Mouse (Mus musculus): Measurements from ENCODE around the gene Gm28047. TPM values are rescaled to one million over a fixed set of nuclear protein-coding genes. Genes with fewer than 3 reads are reported as not detected.

The Gm28047 gene
- polyA plus RNA-seq, 1 experiment: 7.3 TPM

- 90% methylated on average over 4 of the region's 4 CpGs for WGBS
- no peak for TF ChIP-seq POLR2A (IDR thresholded peaks at IDR 0.05; ENCODE audit: borderline replicate concordance, control insufficient read depth, low read depth, low read length)
- H3K4me1 ChIP-seq (ENCODE audit: control insufficient read depth, insufficient read depth, low read length): no peaks in the 10 kb centered on the region; the same call in 1 of the 2 replicates
- no peak overlapping the region for H3K27ac ChIP-seq (ENCODE audit: control insufficient read depth, insufficient read depth, low read depth, low read length, poor library complexity)
- H3K4me3 ChIP-seq (replicated peaks; ENCODE audit: control insufficient read depth, low read depth, low read length): no peak overlapping the region
These were observed 109.1 kb downstream of the Gm28047 start for GRCm38 (mm10) chr15:102515791-102516190.

GRCm38 (mm10) chr15:102515261-102515660 lies 109.6 kb downstream of the Gm28047 start:
- H3K27ac ChIP-seq (ENCODE audit: control insufficient read depth, insufficient read depth, low read depth, low read length, poor library complexity): no peak overlapping the region
- 70% methylated on average over 2 of the region's 2 CpGs for WGBS
- no peaks in the 10 kb centered on the region; the same call in 1 of the 2 replicates for H3K4me1 ChIP-seq (ENCODE audit: control insufficient read depth, insufficient read depth, low read length)
- H3K4me3 ChIP-seq (replicated peaks; ENCODE audit: control insufficient read depth, low read depth, low read length): no peak overlapping the region
- TF ChIP-seq POLR2A (IDR thresholded peaks at IDR 0.05; ENCODE audit: borderline replicate concordance, control insufficient read depth, low read depth, low read length) (no peak), CTCF (IDR thresholded peaks at IDR 0.05; ENCODE audit: control insufficient read depth, insufficient read depth, low read length) (no peak)

DNA sequence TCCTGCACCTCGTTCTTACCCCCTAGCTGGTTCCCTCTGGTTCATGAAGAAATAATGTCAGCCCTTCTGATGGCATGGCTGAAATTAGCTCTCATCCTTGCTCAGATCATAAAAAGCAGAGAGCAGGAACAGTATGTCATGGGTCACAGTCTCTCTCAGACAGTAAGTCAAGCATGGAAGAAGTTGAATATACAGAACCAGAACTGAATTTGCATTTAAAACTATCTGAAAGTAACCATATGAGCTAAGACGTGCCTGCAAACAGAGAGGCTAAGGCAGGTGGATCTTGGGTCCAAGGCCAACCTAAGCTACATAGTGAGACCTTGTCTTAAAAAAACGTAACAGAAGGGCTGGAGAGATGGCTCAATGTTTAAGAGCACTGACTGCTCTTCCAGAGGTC lies 111.9 kb downstream of the Gm28047 start:
- TF ChIP-seq CTCF (IDR thresholded peaks at IDR 0.05; ENCODE audit: control insufficient read depth, insufficient read depth, low read length) (no peak), POLR2A (IDR thresholded peaks at IDR 0.05; ENCODE audit: borderline replicate concordance, control insufficient read depth, low read depth, low read length) (no peak)
- Histone ChIP-seq H3K27ac (ENCODE audit: control insufficient read depth, insufficient read depth, low read depth, low read length, poor library complexity) (no peak overlapping the region), H3K4me3 (replicated peaks; ENCODE audit: control insufficient read depth, low read depth, low read length) (no peak overlapping the region), H3K4me1 (ENCODE audit: control insufficient read depth, insufficient read depth, low read length) (no peaks in the 10 kb centered on the region; the same call in 1 of the 2 replicates)
- 68% methylated on average over 3 of the region's 3 CpGs for WGBS

- Histone ChIP-seq H3K27ac (ENCODE audit: control insufficient read depth, insufficient read depth, low read depth, low read length, poor library complexity) (no peak overlapping the region), H3K4me1 (ENCODE audit: control insufficient read depth, insufficient read depth, low read length) (no peaks in the 10 kb centered on the region; the same call in 1 of the 2 replicates), H3K4me3 (replicated peaks; ENCODE audit: control insufficient read depth, low read depth, low read length) (no peak overlapping the region)
- TF ChIP-seq POLR2A (IDR thresholded peaks at IDR 0.05; ENCODE audit: borderline replicate concordance, control insufficient read depth, low read depth, low read length) (no peak), CTCF (IDR thresholded peaks at IDR 0.05; ENCODE audit: control insufficient read depth, insufficient read depth, low read length) (no peak)
These were observed 112.4 kb downstream of the Gm28047 start for GRCm38 (mm10) chr15:102512471-102512870.

GRCm38 (mm10) chr15:102512010-102512409 lies 112.9 kb downstream of the Gm28047 start:
- Histone ChIP-seq H3K4me1 (ENCODE audit: control insufficient read depth, insufficient read depth, low read length) (no peaks in the 10 kb centered on the region; the same call in 1 of the 2 replicates), H3K4me3 (replicated peaks; ENCODE audit: control insufficient read depth, low read depth, low read length) (no peak overlapping the region), H3K27ac (ENCODE audit: control insufficient read depth, insufficient read depth, low read depth, low read length, poor library complexity) (no peak overlapping the region)
- 84% methylated on average over 5 of the region's 5 CpGs for WGBS
- TF ChIP-seq CTCF (IDR thresholded peaks at IDR 0.05; ENCODE audit: control insufficient read depth, insufficient read depth, low read length) (no peak), POLR2A (IDR thresholded peaks at IDR 0.05; ENCODE audit: borderline replicate concordance, control insufficient read depth, low read depth, low read length) (no peak)

DNA sequence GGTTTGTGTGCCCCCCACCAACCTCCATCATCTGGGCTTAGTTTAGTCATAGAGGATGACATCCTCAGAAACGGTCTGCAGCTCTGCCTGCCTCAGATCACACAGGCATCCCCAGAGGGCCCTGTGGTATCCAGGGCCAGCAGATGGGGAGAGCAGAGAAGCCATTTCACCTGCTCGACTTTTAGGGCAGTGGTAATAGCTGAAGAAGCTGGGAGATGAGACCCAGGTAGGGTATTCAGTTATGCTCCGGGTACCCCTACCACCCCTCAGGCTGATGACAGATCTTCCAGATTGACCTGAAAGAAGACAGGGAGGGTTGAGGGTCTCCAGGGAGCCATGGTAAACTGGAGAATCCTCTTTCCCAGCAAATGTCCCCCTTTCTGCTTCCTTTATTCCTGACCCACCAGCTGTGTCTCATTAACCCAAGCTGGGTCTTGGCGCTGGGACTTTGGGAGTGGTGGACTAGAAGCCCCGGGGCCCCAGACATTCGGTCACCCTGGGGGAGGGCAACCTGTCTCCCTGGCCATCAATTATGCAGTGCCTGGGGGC lies 113.5 kb downstream of the Gm28047 start:
- no peak for TF ChIP-seq POLR2A (IDR thresholded peaks at IDR 0.05; ENCODE audit: borderline replicate concordance, control insufficient read depth, low read depth, low read length)
- WGBS: 59% methylated on average over 6 of the region's 6 CpGs
- no peak overlapping the region for H3K4me3 ChIP-seq (replicated peaks; ENCODE audit: control insufficient read depth, low read depth, low read length)

GRCm38 (mm10) chr15:102510590-102511284 lies 114.1 kb downstream of the Gm28047 start:
- Histone ChIP-seq H3K4me3 (replicated peaks; ENCODE audit: control insufficient read depth, low read depth, low read length) (peak overlapping the region; percentile 46), H3K27ac (ENCODE audit: control insufficient read depth, insufficient read depth, low read depth, low read length, poor library complexity) (no peak overlapping the region), H3K4me1 (ENCODE audit: control insufficient read depth, insufficient read depth, low read length) (no peaks in the 10 kb centered on the region; the same call in 1 of the 2 replicates)
- TF ChIP-seq CTCF (IDR thresholded peaks at IDR 0.05; ENCODE audit: control insufficient read depth, insufficient read depth, low read length) (no peak), POLR2A (IDR thresholded peaks at IDR 0.05; ENCODE audit: borderline replicate concordance, control insufficient read depth, low read depth, low read length) (no peak)
- WGBS: 5% methylated on average over 34 of the region's 34 CpGs

More for the DNA sequence above, 113.5 kb downstream of the Gm28047 start:
- H3K27ac ChIP-seq (ENCODE audit: control insufficient read depth, insufficient read depth, low read depth, low read length, poor library complexity): no peak overlapping the region
- no peaks in the 10 kb centered on the region; the same call in 1 of the 2 replicates for H3K4me1 ChIP-seq (ENCODE audit: control insufficient read depth, insufficient read depth, low read length)

GRCm38 (mm10) chr15:102510110-102510509 lies 114.8 kb downstream of the Gm28047 start:
- no peaks in the 10 kb centered on the region; the same call in 1 of the 2 replicates for H3K4me1 ChIP-seq (ENCODE audit: control insufficient read depth, insufficient read depth, low read length)
- TF ChIP-seq CTCF (IDR thresholded peaks at IDR 0.05; ENCODE audit: control insufficient read depth, insufficient read depth, low read length) (no peak), POLR2A (IDR thresholded peaks at IDR 0.05; ENCODE audit: borderline replicate concordance, control insufficient read depth, low read depth, low read length) (no peak)
- peak overlapping the region; percentile 46 for H3K4me3 ChIP-seq (replicated peaks; ENCODE audit: control insufficient read depth, low read depth, low read length)
- WGBS: 29% methylated on average over 9 of the region's 9 CpGs
- no peak overlapping the region for H3K27ac ChIP-seq (ENCODE audit: control insufficient read depth, insufficient read depth, low read depth, low read length, poor library complexity)
